Mouse (Mus musculus): Measurements from ENCODE around the gene Gpr62. TPM values are rescaled to one million over a fixed set of nuclear protein-coding genes. Genes with fewer than 3 reads are reported as not detected.

The Gpr62 gene
- polyA plus RNA-seq, 1 experiment from 2014 or later: 0.15 TPM

- Histone ChIP-seq H3K27ac (replicated peaks) (peak within 1 kb of the TSS; percentile 83), H3K36me3 (ENCODE audit: control insufficient read depth, insufficient read depth, low read length) (peaks cover 2% of the 10 kb centered on the region; the same call in 1 of the 2 replicates), H3K4me2 (replicated peaks; ENCODE audit: low read depth) (peak within 1 kb of the TSS; percentile 90), H3K4me3 (ENCODE audit: low read depth, low read length) (peak within 1 kb of the TSS; percentile 58), H3K27me3 (ENCODE audit: control insufficient read depth, insufficient read depth, low read length) (no peaks in the 10 kb centered on the region), H3K9me3 (ENCODE audit: control insufficient read depth, low read length) (no peaks in the 10 kb centered on the region), H3K9ac (ENCODE audit: low read length) (peak within 1 kb of the TSS; percentile 71), H3K4me1 (replicated peaks; ENCODE audit: control insufficient read depth, insufficient read depth) (peaks cover 4% of the 10 kb centered on the region; the same call in 1 of the 2 replicates)
- TF ChIP-seq CTCF (IDR thresholded peaks at IDR 0.05; ENCODE audit: low read depth) (peak; percentile 98), EP300 (optimal IDR thresholded peaks at IDR 0.05) (no peak)
- peak; percentile 98 for ATAC-seq (ENCODE audit: low FRiP score, low TSS enrichment)
- WGBS: 0% methylated on average over 41 of the region's 41 CpGs
- DNase-seq (ENCODE audit: low spot score): peak; percentile 98
These were observed 11.3 kb upstream of the Gpr62 start, which contains the start of gene Parp3 for GRCm38 (mm10) chr9:106476924-106477484. Gene Parp3 (minus strand): TSS chr9:106476949.

- 9% methylated on average over 16 of the region's 16 CpGs for WGBS
- Histone ChIP-seq H3K9me3 (ENCODE audit: control insufficient read depth, low read length) (no peaks in the 10 kb centered on the region), H3K4me3 (ENCODE audit: low read depth, low read length) (peak overlapping the region; percentile 29), H3K27ac (replicated peaks) (peak overlapping the region; percentile 83), H3K9ac (ENCODE audit: low read length) (peak overlapping the region; percentile 32), H3K4me1 (replicated peaks; ENCODE audit: control insufficient read depth, insufficient read depth) (peaks cover 8% of the 10 kb centered on the region), H3K27me3 (ENCODE audit: control insufficient read depth, insufficient read depth, low read length) (no peaks in the 10 kb centered on the region), H3K4me2 (replicated peaks; ENCODE audit: low read depth) (peak overlapping the region; percentile 49), H3K36me3 (ENCODE audit: control insufficient read depth, insufficient read depth, low read length) (peaks cover 2% of the 10 kb centered on the region; the same call in 1 of the 2 replicates)
- peak; percentile 63 for DNase-seq (ENCODE audit: low spot score)
- TF ChIP-seq CTCF (IDR thresholded peaks at IDR 0.05; ENCODE audit: low read depth) (no peak), EP300 (optimal IDR thresholded peaks at IDR 0.05) (no peak)
- peak; percentile 53 for ATAC-seq (ENCODE audit: low FRiP score, low TSS enrichment)
These were observed 10.5 kb upstream of the Gpr62 start for GRCm38 (mm10) chr9:106476002-106476923.

- H3K9me3 ChIP-seq (ENCODE audit: control insufficient read depth, low read length): no peaks in the 10 kb centered on the region
- H3K4me3 ChIP-seq (ENCODE audit: low read depth, low read length): peak within 1 kb of the TSS; percentile 29
- H3K36me3 ChIP-seq (ENCODE audit: control insufficient read depth, insufficient read depth, low read length): peaks cover under 1% of the 10 kb centered on the region; the same call in 1 of the 2 replicates
- H3K9ac ChIP-seq (ENCODE audit: low read length): peak within 1 kb of the TSS; percentile 32
- no peaks in the 10 kb centered on the region for H3K27me3 ChIP-seq (ENCODE audit: control insufficient read depth, insufficient read depth, low read length)
- H3K27ac ChIP-seq (replicated peaks): peak within 1 kb of the TSS; percentile 83
- DNase-seq (ENCODE audit: low spot score) (no peak), ATAC-seq (ENCODE audit: low FRiP score, low TSS enrichment) (no peak)
- WGBS: 78% methylated on average over 10 of the region's 10 CpGs
- peak within 1 kb of the TSS; percentile 49 for H3K4me2 ChIP-seq (replicated peaks; ENCODE audit: low read depth)
- peaks cover 8% of the 10 kb centered on the region for H3K4me1 ChIP-seq (replicated peaks; ENCODE audit: control insufficient read depth, insufficient read depth)
- no peak for TF ChIP-seq CTCF (IDR thresholded peaks at IDR 0.05; ENCODE audit: low read depth)
- TF ChIP-seq EP300 (optimal IDR thresholded peaks at IDR 0.05): no peak
These were observed 9.9 kb upstream of the Gpr62 start, which contains the start of gene Rrp9 for GRCm38 (mm10) chr9:106475663-106476001. Gene Rrp9 (plus strand): TSS chr9:106475963.

GRCm38 (mm10) chr9:106475046-106475445 is 9.3 kb upstream of the Gpr62 start:
- Histone ChIP-seq H3K4me2 (replicated peaks; ENCODE audit: low read depth) (peak overlapping the region; percentile 20; the same call in 1 of the 2 replicates), H3K4me3 (ENCODE audit: low read depth, low read length) (no peak overlapping the region), H3K27me3 (ENCODE audit: control insufficient read depth, insufficient read depth, low read length) (no peaks in the 10 kb centered on the region), H3K9me3 (ENCODE audit: control insufficient read depth, low read length) (no peaks in the 10 kb centered on the region), H3K4me1 (replicated peaks; ENCODE audit: control insufficient read depth, insufficient read depth) (peaks cover 8% of the 10 kb centered on the region), H3K9ac (ENCODE audit: low read length) (peak overlapping the region; percentile 27; the same call in 1 of the 2 replicates), H3K36me3 (ENCODE audit: control insufficient read depth, insufficient read depth, low read length) (no peaks in the 10 kb centered on the region), H3K27ac (replicated peaks) (no peak overlapping the region)
- WGBS: 62% methylated on average over 7 of the region's 7 CpGs
- DNase-seq (ENCODE audit: low spot score) (no peak), ATAC-seq (ENCODE audit: low FRiP score, low TSS enrichment) (no peak)
- TF ChIP-seq CTCF (IDR thresholded peaks at IDR 0.05; ENCODE audit: low read depth) (no peak), EP300 (optimal IDR thresholded peaks at IDR 0.05) (no peak)

- peak overlapping the region; percentile 27; the same call in 1 of the 2 replicates for H3K9ac ChIP-seq (ENCODE audit: low read length)
- no peaks in the 10 kb centered on the region for H3K9me3 ChIP-seq (ENCODE audit: control insufficient read depth, low read length)
- peaks cover 8% of the 10 kb centered on the region for H3K4me1 ChIP-seq (replicated peaks; ENCODE audit: control insufficient read depth, insufficient read depth)
- no peak overlapping the region for H3K4me2 ChIP-seq (replicated peaks; ENCODE audit: low read depth)
- no peak overlapping the region for H3K4me3 ChIP-seq (ENCODE audit: low read depth, low read length)
- no peak for ATAC-seq (ENCODE audit: low FRiP score, low TSS enrichment)
- H3K36me3 ChIP-seq (ENCODE audit: control insufficient read depth, insufficient read depth, low read length): no peaks in the 10 kb centered on the region
- H3K27ac ChIP-seq (replicated peaks): no peak overlapping the region
- peak; percentile 84 for TF ChIP-seq CTCF (IDR thresholded peaks at IDR 0.05; ENCODE audit: low read depth)
- no peak for TF ChIP-seq EP300 (optimal IDR thresholded peaks at IDR 0.05)
- peak; percentile 80 for DNase-seq (ENCODE audit: low spot score)
- H3K27me3 ChIP-seq (ENCODE audit: control insufficient read depth, insufficient read depth, low read length): no peaks in the 10 kb centered on the region
- WGBS: 9% methylated on average over 6 of the region's 6 CpGs
These were observed 8.7 kb upstream of the Gpr62 start for GRCm38 (mm10) chr9:106474456-106474855.

All from stomach, postnatal 0 days (tissue).